Comparison of ENCODE assay signal across 25 mouse cellular contexts in the genomic region with DNA sequence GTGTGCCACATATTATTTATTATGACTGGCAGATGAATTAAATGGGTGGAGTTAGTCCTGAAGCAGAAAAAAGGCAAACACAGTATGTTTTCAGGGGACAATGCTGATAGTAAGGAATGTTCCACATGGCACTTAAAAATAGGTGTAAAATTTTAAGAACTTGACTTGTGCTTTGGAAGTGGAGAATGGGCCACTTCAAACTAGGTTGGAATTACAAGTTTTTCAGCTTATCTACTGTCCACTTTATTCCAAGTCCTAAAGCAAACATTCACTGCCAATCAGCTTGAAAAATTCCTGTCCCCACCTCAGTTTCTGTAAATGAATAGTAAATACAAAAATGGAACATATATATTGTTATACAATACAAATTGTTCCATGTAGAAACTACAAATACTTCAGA.
"Had no signal": no experiment of that assay in that cellular context is flagged by ENCODE, and none has a peak within 500 bp of the region (broad histone marks: within the 10 kb centered on the region; RNA-seq: fewer than 3 reads in every experiment).

No protein-coding gene starts in this region.

- H3K4me1 ChIP-seq: kidney, embryonic 15.5 days; limb, embryonic 13.5 days had no signal

- H3K4me3 ChIP-seq: heart, adult 2 months; heart, embryonic 13.5 days; heart, embryonic 15.5 days; hindbrain, embryonic 13.5 days; hindbrain, embryonic 15.5 days; kidney, embryonic 15.5 days; limb, embryonic 13.5 days had no signal

- H3K9me3 ChIP-seq: heart, embryonic 15.5 days; hindbrain, embryonic 13.5 days; hindbrain, embryonic 15.5 days; kidney, embryonic 15.5 days; limb, embryonic 13.5 days had no signal

- H3K36me3 ChIP-seq: heart, embryonic 13.5 days; heart, embryonic 15.5 days; hindbrain, embryonic 13.5 days; hindbrain, embryonic 15.5 days; kidney, embryonic 15.5 days; limb, embryonic 13.5 days had no signal

- ATAC-seq: forebrain, postnatal 0 days; hindbrain, postnatal 0 days; intestine, embryonic 16.5 days had no signal

- H3K27ac ChIP-seq: heart, adult 2 months; heart, embryonic 13.5 days; heart, embryonic 15.5 days; hindbrain, embryonic 13.5 days; hindbrain, embryonic 15.5 days; hindbrain, postnatal 0 days; kidney, embryonic 15.5 days; kidney, postnatal 0 days; limb, embryonic 13.5 days had no signal

- H3K4me2 ChIP-seq: heart, embryonic 11.5 days; heart, embryonic 13.5 days; heart, embryonic 15.5 days; hindbrain, embryonic 13.5 days; hindbrain, embryonic 15.5 days; kidney, embryonic 15.5 days; limb, embryonic 13.5 days had no signal

- H3K27me3 ChIP-seq: heart, embryonic 13.5 days; heart, embryonic 15.5 days; hindbrain, embryonic 13.5 days; hindbrain, embryonic 15.5 days; kidney, embryonic 15.5 days; limb, embryonic 13.5 days had no signal

- DNase-seq: forebrain, postnatal 0 days; gastrocnemius, postnatal 14 days; gastrocnemius, postnatal 36 days; heart, adult 11 months; heart, adult 2 months; heart, postnatal 14 days; heart, postnatal 36 days; kidney, adult 11 months; kidney, adult 2 months; kidney, adult 9 months; kidney, postnatal 14 days; kidney, postnatal 36 days; layer of hippocampus, adult 9-11 months; layer of hippocampus, postnatal 36 days; left cerebral cortex, postnatal 4 days had no signal

- H3K9ac ChIP-seq: forebrain, postnatal 0 days; heart, embryonic 13.5 days; heart, embryonic 15.5 days; hindbrain, embryonic 13.5 days; hindbrain, embryonic 15.5 days; kidney, embryonic 15.5 days; limb, embryonic 13.5 days had no signal
